Mouse (Mus musculus): ENCODE measurements at regions not wholly inside any gene's neighbourhood (a gene's known extent, or its start where the extent isn't known, plus 50 kb on each side); places are given as distances from the start of the nearest gene placed in this dataset.

GRCm38 (mm10) chr11:43370025-43370424, 56.0 kb downstream of the Pttg1 start:
- ATAC-seq (ENCODE audit: insufficient read depth, low read depth) (no peak), DNase-seq (ENCODE audit: low spot score) (no peak)
- H3K9me3 ChIP-seq (replicated peaks; ENCODE audit: control insufficient read depth, low read length), result no peaks in the 10 kb centered on the region
- H3K36me3 ChIP-seq (replicated peaks; ENCODE audit: control insufficient read depth, insufficient read depth, low read length), result no peaks in the 10 kb centered on the region
- H3K27me3 ChIP-seq (ENCODE audit: control insufficient read depth, insufficient read depth, low read length), result no peaks in the 10 kb centered on the region
- H3K27ac ChIP-seq (ENCODE audit: low read depth), result no peak overlapping the region
- H3K4me3 ChIP-seq (ENCODE audit: low read depth, low read length), result no peak overlapping the region
- no peak overlapping the region for H3K4me2 ChIP-seq (ENCODE audit: low read depth, low read length)
- H3K4me1 ChIP-seq (ENCODE audit: control insufficient read depth, insufficient read depth), result no peaks in the 10 kb centered on the region
- TF ChIP-seq EP300 (IDR thresholded peaks at IDR 0.05; ENCODE audit: low read depth), result no peak
- no peak for TF ChIP-seq CTCF (IDR thresholded peaks at IDR 0.05; ENCODE audit: low read depth)
- WGBS, result 71% methylated on average over 3 of the region's 3 CpGs
- H3K9ac ChIP-seq (replicated peaks; ENCODE audit: low read depth, low read length), result no peak overlapping the region

GRCm38 (mm10) chr11:43368346-43368745, 57.7 kb downstream of the Pttg1 start:
- Histone ChIP-seq H3K36me3 (replicated peaks; ENCODE audit: control insufficient read depth, insufficient read depth, low read length) (no peaks in the 10 kb centered on the region), H3K4me2 (ENCODE audit: low read depth, low read length) (no peak overlapping the region), H3K9ac (replicated peaks; ENCODE audit: low read depth, low read length) (no peak overlapping the region), H3K9me3 (replicated peaks; ENCODE audit: control insufficient read depth, low read length) (no peaks in the 10 kb centered on the region), H3K4me1 (ENCODE audit: control insufficient read depth, insufficient read depth) (no peaks in the 10 kb centered on the region), H3K27me3 (ENCODE audit: control insufficient read depth, insufficient read depth, low read length) (no peaks in the 10 kb centered on the region), H3K27ac (ENCODE audit: low read depth) (no peak overlapping the region), H3K4me3 (ENCODE audit: low read depth, low read length) (no peak overlapping the region)
- 52% methylated on average over 1 of the region's 1 CpGs for WGBS
- no peak for ATAC-seq (ENCODE audit: insufficient read depth, low read depth)
- no peak for TF ChIP-seq EP300 (IDR thresholded peaks at IDR 0.05; ENCODE audit: low read depth)
- TF ChIP-seq CTCF (IDR thresholded peaks at IDR 0.05; ENCODE audit: low read depth), result no peak
- DNase-seq (ENCODE audit: low spot score), result no peak

- no peaks in the 10 kb centered on the region for H3K4me1 ChIP-seq (ENCODE audit: control insufficient read depth, insufficient read depth)
- ATAC-seq (ENCODE audit: insufficient read depth, low read depth) (no peak), DNase-seq (ENCODE audit: low spot score) (no peak)
- H3K4me2 ChIP-seq (ENCODE audit: low read depth, low read length), result no peak overlapping the region
- H3K9me3 ChIP-seq (replicated peaks; ENCODE audit: control insufficient read depth, low read length), result no peaks in the 10 kb centered on the region
- no peak overlapping the region for H3K9ac ChIP-seq (replicated peaks; ENCODE audit: low read depth, low read length)
- H3K36me3 ChIP-seq (replicated peaks; ENCODE audit: control insufficient read depth, insufficient read depth, low read length), result no peaks in the 10 kb centered on the region
- no peaks in the 10 kb centered on the region for H3K27me3 ChIP-seq (ENCODE audit: control insufficient read depth, insufficient read depth, low read length)
- TF ChIP-seq CTCF (IDR thresholded peaks at IDR 0.05; ENCODE audit: low read depth) (no peak), EP300 (IDR thresholded peaks at IDR 0.05; ENCODE audit: low read depth) (no peak)
- 69% methylated on average over 13 of the region's 13 CpGs for WGBS
- H3K27ac ChIP-seq (ENCODE audit: low read depth), result no peak overlapping the region
- no peak overlapping the region for H3K4me3 ChIP-seq (ENCODE audit: low read depth, low read length)
These were observed 64.2 kb downstream of the Pttg1 start for GRCm38 (mm10) chr11:43361858-43362257.

GRCm38 (mm10) chr11:43358390-43359291, 67.4 kb downstream of the Pttg1 start:
- H3K27me3 ChIP-seq (ENCODE audit: control insufficient read depth, insufficient read depth, low read length), result no peaks in the 10 kb centered on the region
- DNase-seq (ENCODE audit: low spot score), result no peak
- no peak for TF ChIP-seq CTCF (IDR thresholded peaks at IDR 0.05; ENCODE audit: low read depth)
- no peak for TF ChIP-seq EP300 (IDR thresholded peaks at IDR 0.05; ENCODE audit: low read depth)
- no peak overlapping the region for H3K4me2 ChIP-seq (ENCODE audit: low read depth, low read length)
- ATAC-seq (ENCODE audit: insufficient read depth, low read depth), result no peak
- H3K4me1 ChIP-seq (ENCODE audit: control insufficient read depth, insufficient read depth), result no peaks in the 10 kb centered on the region
- no peak overlapping the region for H3K9ac ChIP-seq (replicated peaks; ENCODE audit: low read depth, low read length)
- H3K36me3 ChIP-seq (replicated peaks; ENCODE audit: control insufficient read depth, insufficient read depth, low read length), result no peaks in the 10 kb centered on the region
- H3K9me3 ChIP-seq (replicated peaks; ENCODE audit: control insufficient read depth, low read length), result no peaks in the 10 kb centered on the region
- H3K27ac ChIP-seq (ENCODE audit: low read depth), result no peak overlapping the region
- no peak overlapping the region for H3K4me3 ChIP-seq (ENCODE audit: low read depth, low read length)
- WGBS, result 56% methylated on average over 13 of the region's 13 CpGs

DNA sequence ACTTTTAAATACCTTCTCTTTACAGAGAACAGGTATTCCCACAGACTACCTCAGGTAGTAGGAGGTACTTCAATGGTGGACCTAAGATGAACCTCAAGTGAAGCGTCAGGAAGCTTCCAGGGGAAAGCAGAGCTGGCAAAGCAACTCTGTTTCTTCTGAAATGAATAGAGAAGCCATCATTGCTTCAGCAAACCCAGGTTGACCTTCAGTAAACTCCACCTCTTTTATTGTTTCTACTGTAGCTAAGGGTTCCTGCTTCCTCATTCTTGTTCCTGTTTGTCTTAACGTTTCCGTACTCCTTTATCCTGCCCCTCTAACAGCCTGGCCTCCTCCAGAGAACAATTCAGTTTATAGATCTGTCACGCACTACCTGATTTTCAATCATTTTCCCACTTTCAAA, 72.4 kb downstream of the Pttg1 start:
- no peaks in the 10 kb centered on the region for H3K9me3 ChIP-seq (replicated peaks; ENCODE audit: control insufficient read depth, low read length)
- no peak overlapping the region for H3K27ac ChIP-seq (ENCODE audit: low read depth)
- no peaks in the 10 kb centered on the region for H3K4me1 ChIP-seq (ENCODE audit: control insufficient read depth, insufficient read depth)
- no peak for TF ChIP-seq CTCF (IDR thresholded peaks at IDR 0.05; ENCODE audit: low read depth)
- no peak for TF ChIP-seq EP300 (IDR thresholded peaks at IDR 0.05; ENCODE audit: low read depth)
- H3K36me3 ChIP-seq (replicated peaks; ENCODE audit: control insufficient read depth, insufficient read depth, low read length), result no peaks in the 10 kb centered on the region
- no peak overlapping the region for H3K4me3 ChIP-seq (ENCODE audit: low read depth, low read length)
- H3K27me3 ChIP-seq (ENCODE audit: control insufficient read depth, insufficient read depth, low read length), result no peaks in the 10 kb centered on the region
- 56% methylated on average over 4 of the region's 4 CpGs for WGBS
- no peak overlapping the region for H3K4me2 ChIP-seq (ENCODE audit: low read depth, low read length)
- no peak for ATAC-seq (ENCODE audit: insufficient read depth, low read depth)
- H3K9ac ChIP-seq (replicated peaks; ENCODE audit: low read depth, low read length), result no peak overlapping the region
- no peak for DNase-seq (ENCODE audit: low spot score)

DNA sequence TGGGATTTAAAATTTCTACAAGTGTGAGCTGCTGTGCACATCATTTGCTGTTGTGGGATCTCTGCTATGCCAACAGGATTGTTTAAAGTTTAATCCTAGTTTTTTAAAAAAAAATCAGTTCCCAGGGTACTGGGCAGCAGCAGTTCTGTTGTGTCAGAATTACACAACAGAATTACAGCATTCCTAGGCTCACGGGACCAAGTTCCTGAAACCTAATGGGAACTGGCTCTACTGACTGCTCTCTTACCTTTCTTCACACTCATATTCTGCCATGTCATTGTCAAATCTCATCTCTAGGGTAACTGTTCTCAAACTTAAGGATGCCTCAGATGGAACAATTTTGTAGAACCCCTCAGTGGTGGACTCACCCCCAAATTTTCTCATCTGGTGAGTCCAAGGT, 73.0 kb downstream of the Pttg1 start:
- TF ChIP-seq EP300 (IDR thresholded peaks at IDR 0.05; ENCODE audit: low read depth) (no peak), CTCF (IDR thresholded peaks at IDR 0.05; ENCODE audit: low read depth) (no peak)
- Histone ChIP-seq H3K36me3 (replicated peaks; ENCODE audit: control insufficient read depth, insufficient read depth, low read length) (no peaks in the 10 kb centered on the region), H3K9me3 (replicated peaks; ENCODE audit: control insufficient read depth, low read length) (no peaks in the 10 kb centered on the region), H3K4me2 (ENCODE audit: low read depth, low read length) (no peak overlapping the region), H3K27ac (ENCODE audit: low read depth) (no peak overlapping the region), H3K27me3 (ENCODE audit: control insufficient read depth, insufficient read depth, low read length) (no peaks in the 10 kb centered on the region), H3K9ac (replicated peaks; ENCODE audit: low read depth, low read length) (no peak overlapping the region), H3K4me1 (ENCODE audit: control insufficient read depth, insufficient read depth) (no peaks in the 10 kb centered on the region), H3K4me3 (ENCODE audit: low read depth, low read length) (no peak overlapping the region)
- WGBS, result 88% methylated on average over 1 of the region's 1 CpGs
- ATAC-seq (ENCODE audit: insufficient read depth, low read depth) (no peak), DNase-seq (ENCODE audit: low spot score) (no peak)

All from heart, postnatal 0 days (tissue).